Mouse (Mus musculus): ENCODE results near the gene Fut4. TPM values are rescaled to one million over a fixed set of nuclear protein-coding genes. Genes with fewer than 3 reads are reported as not detected.

The Fut4 gene
- total RNA-seq (2014; rRNA removed) (3.0 and 3.6 TPM in 2 replicates), polyA plus RNA-seq (2015; fragmentation: Nextera tagmentation; extraction: Ambion mirVana) (0.68 and 0.74 TPM in 2 replicates)

GRCm38 (mm10) chr9:14752001-14752522, at the start of gene Fut4:
Gene Fut4 (minus strand): TSS chr9:14752393.
- no peaks in the 10 kb centered on the region for H3K9me3 ChIP-seq (ENCODE audit: low read length)
- ATAC-seq (ENCODE audit: low FRiP score) = peak; percentile 31
- DNase-seq (ENCODE audit: low spot score) = no peak
- WGBS = under 1% methylated on average over 27 of the region's 28 CpGs
- peak within 1 kb of the TSS; percentile 61 for H3K9ac ChIP-seq (replicated peaks; ENCODE audit: low read length, poor library complexity, severe bottlenecking)
- H3K27me3 ChIP-seq (ENCODE audit: insufficient read depth, low read length) = no peaks in the 10 kb centered on the region
- no peaks in the 10 kb centered on the region for H3K4me1 ChIP-seq (ENCODE audit: insufficient read depth, low read length)
- H3K36me3 ChIP-seq (ENCODE audit: insufficient read depth, low read length) = no peaks in the 10 kb centered on the region
- no peak for TF ChIP-seq CTCF (IDR thresholded peaks at IDR 0.05)
- H3K4me3 ChIP-seq (ENCODE audit: low read depth, low read length) = peak within 1 kb of the TSS; percentile 46
- no peak within 1 kb of the TSS for H3K27ac ChIP-seq (ENCODE audit: low read depth, low read length)
- peak within 1 kb of the TSS; percentile 92 for H3K4me2 ChIP-seq (ENCODE audit: low read depth, low read length, poor library complexity, severe bottlenecking)

- no peaks in the 10 kb centered on the region for H3K4me1 ChIP-seq (ENCODE audit: insufficient read depth, low read length)
- H3K4me3 ChIP-seq (ENCODE audit: low read depth, low read length) = no peak overlapping the region
- ATAC-seq (ENCODE audit: low FRiP score) (no peak), DNase-seq (ENCODE audit: low spot score) (no peak)
- H3K36me3 ChIP-seq (ENCODE audit: insufficient read depth, low read length) = peaks cover 5% of the 10 kb centered on the region; the same call in 1 of the 2 replicates
- 89% methylated on average over 6 of the region's 6 CpGs for WGBS
- no peak overlapping the region for H3K4me2 ChIP-seq (ENCODE audit: low read depth, low read length, poor library complexity, severe bottlenecking)
- H3K27me3 ChIP-seq (ENCODE audit: insufficient read depth, low read length) = no peaks in the 10 kb centered on the region
- TF ChIP-seq CTCF (IDR thresholded peaks at IDR 0.05) = no peak
- H3K9me3 ChIP-seq (ENCODE audit: low read length) = no peaks in the 10 kb centered on the region
- H3K9ac ChIP-seq (replicated peaks; ENCODE audit: low read length, poor library complexity, severe bottlenecking) = no peak overlapping the region
- H3K27ac ChIP-seq (ENCODE audit: low read depth, low read length) = no peak overlapping the region
Measured at GRCm38 (mm10) chr9:14787356-14787755, 35.2 kb upstream of the Fut4 start.

GRCm38 (mm10) chr9:14784039-14785002, 32.1 kb upstream of the Fut4 start, which contains the start of the genes Mre11a and Ankrd49:
Gene Mre11a (plus strand): TSS chr9:14784654.
Gene Ankrd49 (minus strand): TSS chr9:14784856.
- under 1% methylated on average over 62 of the region's 62 CpGs for WGBS
- Histone ChIP-seq H3K4me3 (ENCODE audit: low read depth, low read length) (peak within 1 kb of the TSS; percentile 74), H3K27me3 (ENCODE audit: insufficient read depth, low read length) (no peaks in the 10 kb centered on the region), H3K4me2 (ENCODE audit: low read depth, low read length, poor library complexity, severe bottlenecking) (peak within 1 kb of the TSS; percentile 84), H3K9ac (replicated peaks; ENCODE audit: low read length, poor library complexity, severe bottlenecking) (peak within 1 kb of the TSS; percentile 79), H3K4me1 (ENCODE audit: insufficient read depth, low read length) (no peaks in the 10 kb centered on the region), H3K36me3 (ENCODE audit: insufficient read depth, low read length) (peaks cover 13% of the 10 kb centered on the region), H3K9me3 (ENCODE audit: low read length) (no peaks in the 10 kb centered on the region), H3K27ac (ENCODE audit: low read depth, low read length) (peak within 1 kb of the TSS; percentile 94)
- peak; percentile 99 for ATAC-seq (ENCODE audit: low FRiP score)
- DNase-seq (ENCODE audit: low spot score) = peak; percentile 98
- TF ChIP-seq CTCF (IDR thresholded peaks at IDR 0.05) = peak; percentile 36; the same call in 1 of the 2 replicates

DNA sequence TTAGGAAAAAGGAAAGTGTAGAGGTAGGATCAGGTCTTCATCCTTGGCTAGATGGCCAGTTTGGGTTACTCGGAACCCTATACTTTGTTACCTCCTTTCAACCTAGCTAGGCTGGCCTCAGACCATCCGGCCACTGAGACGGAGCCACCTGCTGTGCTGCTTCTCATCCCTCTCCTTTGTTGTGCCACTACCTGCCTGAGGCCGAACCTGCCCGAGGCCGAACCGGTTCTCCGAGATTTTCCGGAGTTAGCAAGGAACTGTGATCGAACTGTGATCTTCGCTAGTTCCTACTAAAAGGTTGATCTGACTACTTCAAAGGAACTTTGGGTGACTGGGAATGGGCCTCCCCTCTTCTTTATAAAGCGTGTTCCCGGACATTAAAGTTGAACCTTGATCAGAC, 26.1 kb upstream of the Fut4 start:
- Histone ChIP-seq H3K4me1 (ENCODE audit: insufficient read depth, low read length) (no peaks in the 10 kb centered on the region), H3K4me3 (ENCODE audit: low read depth, low read length) (no peak overlapping the region), H3K27me3 (ENCODE audit: insufficient read depth, low read length) (no peaks in the 10 kb centered on the region), H3K4me2 (ENCODE audit: low read depth, low read length, poor library complexity, severe bottlenecking) (no peak overlapping the region), H3K36me3 (ENCODE audit: insufficient read depth, low read length) (peaks cover 10% of the 10 kb centered on the region), H3K9ac (replicated peaks; ENCODE audit: low read length, poor library complexity, severe bottlenecking) (no peak overlapping the region), H3K9me3 (ENCODE audit: low read length) (no peaks in the 10 kb centered on the region), H3K27ac (ENCODE audit: low read depth, low read length) (no peak overlapping the region)
- WGBS = 49% methylated on average over 13 of the region's 13 CpGs
- ATAC-seq (ENCODE audit: low FRiP score) (no peak), DNase-seq (ENCODE audit: low spot score) (no peak)
- TF ChIP-seq CTCF (IDR thresholded peaks at IDR 0.05) = no peak

DNA sequence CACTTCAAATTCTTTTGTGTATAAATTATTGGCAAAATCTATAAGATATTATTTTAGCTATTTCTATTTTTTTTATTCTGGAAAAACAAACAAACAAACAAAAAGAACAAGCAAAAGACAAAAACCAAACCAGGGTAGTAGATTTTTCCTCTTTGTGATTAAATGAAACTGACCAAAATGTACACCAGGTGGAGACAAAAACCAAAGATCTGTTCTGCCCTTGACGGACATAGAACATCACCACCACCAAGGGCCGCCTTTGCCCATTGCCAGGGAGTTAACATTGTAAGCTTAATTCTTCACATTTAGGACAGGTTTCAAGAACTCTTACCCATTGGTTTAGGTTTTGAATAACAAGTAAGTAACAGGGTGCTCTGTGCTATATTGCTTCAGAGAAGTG, 21.6 kb upstream of the Fut4 start:
- no peak overlapping the region for H3K27ac ChIP-seq (ENCODE audit: low read depth, low read length)
- H3K9me3 ChIP-seq (ENCODE audit: low read length) = no peaks in the 10 kb centered on the region
- no peak overlapping the region for H3K4me2 ChIP-seq (ENCODE audit: low read depth, low read length, poor library complexity, severe bottlenecking)
- no peak overlapping the region for H3K9ac ChIP-seq (replicated peaks; ENCODE audit: low read length, poor library complexity, severe bottlenecking)
- H3K36me3 ChIP-seq (ENCODE audit: insufficient read depth, low read length) = no peaks in the 10 kb centered on the region
- ATAC-seq (ENCODE audit: low FRiP score) (no peak), DNase-seq (ENCODE audit: low spot score) (peak; percentile 15)
- H3K4me1 ChIP-seq (ENCODE audit: insufficient read depth, low read length) = 0 out of 2 replicates have a peak, but pooled peaks cover 6% of the 10 kb centered on the region
- WGBS = 53% methylated on average over 2 of the region's 2 CpGs
- no peaks in the 10 kb centered on the region for H3K27me3 ChIP-seq (ENCODE audit: insufficient read depth, low read length)
- no peak overlapping the region for H3K4me3 ChIP-seq (ENCODE audit: low read depth, low read length)
- peak; percentile 66 for TF ChIP-seq CTCF (IDR thresholded peaks at IDR 0.05)

Measured in midbrain, postnatal 0 days (tissue).